Mouse (Mus musculus): Measurements from ENCODE around the gene Bloc1s3. TPM values are rescaled to one million over a fixed set of nuclear protein-coding genes. Genes with fewer than 3 reads are reported as not detected.

The Bloc1s3 gene
- total RNA-seq, 2 experiments from 2014 or later: 2.7 to 2.8 TPM

DNA sequence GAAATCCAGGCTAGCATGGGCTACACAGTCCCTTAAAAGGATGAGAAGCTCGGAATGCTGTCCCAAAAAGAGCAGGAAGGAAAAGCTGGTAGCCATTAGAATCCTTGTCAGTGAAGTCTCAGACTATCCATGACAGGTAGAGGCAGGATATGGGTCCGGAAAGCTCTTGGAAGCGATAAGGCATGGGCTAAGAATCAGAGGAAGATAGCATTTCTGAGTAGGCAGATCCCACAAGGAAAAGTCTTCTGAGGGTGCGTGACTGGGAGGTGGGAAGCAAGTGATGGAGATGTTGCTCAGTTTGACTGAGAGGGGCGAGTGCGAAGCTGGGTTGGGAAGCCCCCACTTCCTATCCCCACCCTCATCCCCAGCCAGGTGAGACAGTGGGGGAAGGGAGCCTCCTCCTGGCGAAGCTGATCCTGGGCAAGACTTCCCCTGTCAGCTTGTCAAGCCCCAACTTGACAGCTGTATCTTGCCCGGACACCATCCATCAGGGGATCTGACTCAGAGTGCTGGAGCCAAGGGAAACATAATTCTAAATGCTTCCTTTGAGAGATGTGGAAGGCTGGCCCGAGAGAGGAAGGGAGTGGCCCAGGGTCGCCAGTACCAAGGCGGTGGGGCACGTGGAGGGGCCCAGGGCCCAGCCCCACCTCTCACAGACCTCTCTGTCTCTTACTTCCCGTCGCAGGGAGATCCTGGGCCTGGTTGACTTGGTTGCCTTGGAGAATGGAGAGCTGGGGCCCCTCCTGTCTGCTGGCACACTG, 30.4 kb downstream of the Bloc1s3 start:
- no peak for DNase-seq

DNA sequence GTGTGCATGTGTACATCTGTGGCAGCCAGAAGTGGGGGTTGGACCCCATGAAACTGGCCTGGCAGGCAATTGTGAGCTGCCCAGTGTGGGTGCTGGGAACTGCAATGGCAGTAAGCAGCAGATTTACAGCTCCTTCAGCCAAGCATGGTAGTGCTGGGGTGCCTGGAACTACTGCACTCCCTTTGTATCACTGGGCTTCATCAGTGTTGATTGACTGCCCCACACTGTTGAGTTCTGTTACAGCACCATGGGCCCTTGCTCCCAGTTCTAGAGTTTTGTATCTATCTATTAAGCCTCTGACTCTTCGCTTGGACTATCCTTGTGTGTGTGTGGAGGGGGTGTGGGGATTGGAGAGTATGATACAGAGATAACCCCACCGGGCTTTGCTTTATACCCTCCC, 31.1 kb downstream of the Bloc1s3 start:
- DNase-seq: no peak

GRCm38 (mm10) chr7:19473875-19474443, 34.2 kb downstream of the Bloc1s3 start:
- DNase-seq: peak; percentile 67 to 82

- peak in 1 of 2 experiments; percentile 53 for DNase-seq
Observed at GRCm38 (mm10) chr7:19472403-19472802, 35.8 kb downstream of the Bloc1s3 start.

- DNase-seq: no peak
Observed at GRCm38 (mm10) chr7:19470308-19470707, 37.9 kb downstream of the Bloc1s3 start.

- DNase-seq: no peak
Observed at GRCm38 (mm10) chr7:19469404-19469803, 38.8 kb downstream of the Bloc1s3 start.

- no peak for DNase-seq
Observed at GRCm38 (mm10) chr7:19468279-19468678, 39.9 kb downstream of the Bloc1s3 start.

GRCm38 (mm10) chr7:19467638-19468037, 40.5 kb downstream of the Bloc1s3 start:
- DNase-seq: no peak

- DNase-seq: no peak
Observed at GRCm38 (mm10) chr7:19466602-19467145, 41.5 kb downstream of the Bloc1s3 start.

DNA sequence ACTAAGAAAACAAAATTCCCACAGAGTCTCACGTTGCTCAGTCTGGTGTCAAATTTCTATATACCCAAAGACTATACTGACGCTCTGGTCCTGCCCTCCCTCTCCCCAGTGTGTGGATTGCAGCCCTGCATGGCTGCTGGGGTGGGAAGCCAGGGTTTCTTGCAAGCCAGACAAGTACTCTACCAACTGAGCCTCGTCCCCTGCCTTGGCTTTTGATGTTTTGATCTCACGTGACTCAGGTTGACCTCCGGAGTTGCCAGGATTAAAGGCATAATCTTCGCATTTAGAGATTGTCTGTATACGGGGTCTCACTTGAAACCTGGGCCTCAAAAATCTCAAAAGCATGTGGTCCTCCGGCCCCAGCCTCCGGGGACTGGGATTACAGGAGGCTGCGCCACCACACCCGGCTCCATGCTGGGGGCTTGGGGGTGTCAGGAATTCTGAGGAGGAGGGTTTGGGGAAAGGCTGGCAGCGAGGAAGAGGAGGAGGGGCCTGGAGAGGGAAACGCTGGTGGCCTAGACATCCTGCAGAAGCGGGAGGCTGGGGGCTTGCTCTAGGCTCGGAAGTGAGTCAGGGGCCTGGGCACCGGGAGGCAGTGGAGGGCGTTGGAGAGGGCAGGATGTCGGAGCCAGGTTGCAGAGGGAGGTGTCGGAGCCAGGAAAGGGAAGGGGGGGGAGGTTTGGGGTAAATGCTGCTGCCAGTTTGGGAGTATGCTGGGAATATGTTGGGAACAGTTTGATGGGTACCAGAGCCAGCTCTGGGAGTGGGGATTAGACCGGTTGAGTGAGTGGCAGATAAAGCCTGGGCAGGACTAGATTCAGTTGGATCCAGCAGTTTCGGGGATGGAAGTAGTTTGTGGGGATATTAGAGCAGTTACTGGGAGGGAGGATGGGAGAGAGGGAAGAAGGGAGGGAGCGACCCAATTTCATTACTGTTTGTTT, 43.5 kb downstream of the Bloc1s3 start:
- DNase-seq: no peak

DNA sequence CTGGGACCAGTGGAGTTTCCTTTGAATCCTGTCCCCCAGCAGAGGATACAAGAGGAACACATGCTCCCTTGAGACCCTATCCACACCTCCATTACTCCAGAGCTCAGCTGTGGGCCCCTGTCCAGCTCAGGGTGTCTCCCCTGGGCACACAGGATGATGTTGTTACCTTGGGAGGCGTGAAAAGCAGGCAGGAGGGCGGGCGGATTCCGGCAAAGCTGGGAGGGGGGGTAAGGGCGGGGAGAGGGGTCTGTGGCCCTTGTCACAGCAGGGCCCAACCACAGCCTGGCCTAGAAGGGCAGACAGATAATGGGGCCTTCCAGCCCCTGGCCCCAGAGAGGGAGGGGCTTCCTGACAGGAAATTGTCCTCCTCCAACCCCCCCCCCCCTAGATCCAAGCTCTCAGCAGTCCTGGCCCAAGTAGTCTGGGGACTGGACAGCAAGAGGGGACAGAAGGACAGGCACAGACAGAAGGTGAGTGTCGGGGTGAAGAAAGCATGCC, 45.2 kb downstream of the Bloc1s3 start, which contains the start of gene Exoc3l2:
Gene Exoc3l2, plus strand, starts transcription at position 448 of the 498 bp plus-strand sequence.
- DNase-seq: no peak

GRCm38 (mm10) chr7:19462443-19462842, 45.7 kb downstream of the Bloc1s3 start:
- DNase-seq: no peak

GRCm38 (mm10) chr7:19461488-19461887, 46.7 kb downstream of the Bloc1s3 start:
- peak; percentile 76 to 92 for DNase-seq

DNA sequence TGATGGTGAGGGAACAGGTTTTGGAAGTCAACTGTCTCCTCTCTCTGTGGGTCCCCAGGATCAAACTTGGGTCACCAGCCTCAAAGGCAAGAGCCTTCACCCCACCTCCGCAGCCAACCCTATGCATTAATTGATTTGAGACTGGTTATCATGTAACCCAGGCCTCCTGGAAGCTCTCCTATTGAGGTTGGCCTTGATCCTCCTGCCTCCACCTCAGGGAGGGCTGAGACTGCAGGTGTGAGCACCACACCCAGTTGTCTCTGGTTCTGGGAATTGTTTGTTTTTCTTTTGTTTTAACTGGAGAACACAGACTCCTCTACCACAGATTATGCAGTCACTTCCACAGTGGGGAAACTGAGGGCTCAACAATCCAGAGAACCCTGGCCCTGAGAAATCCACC, 47.7 kb downstream of the Bloc1s3 start:
- no peak for DNase-seq

- no peak for DNase-seq
Observed at GRCm38 (mm10) chr7:19459144-19459870, 48.9 kb downstream of the Bloc1s3 start.

DNA sequence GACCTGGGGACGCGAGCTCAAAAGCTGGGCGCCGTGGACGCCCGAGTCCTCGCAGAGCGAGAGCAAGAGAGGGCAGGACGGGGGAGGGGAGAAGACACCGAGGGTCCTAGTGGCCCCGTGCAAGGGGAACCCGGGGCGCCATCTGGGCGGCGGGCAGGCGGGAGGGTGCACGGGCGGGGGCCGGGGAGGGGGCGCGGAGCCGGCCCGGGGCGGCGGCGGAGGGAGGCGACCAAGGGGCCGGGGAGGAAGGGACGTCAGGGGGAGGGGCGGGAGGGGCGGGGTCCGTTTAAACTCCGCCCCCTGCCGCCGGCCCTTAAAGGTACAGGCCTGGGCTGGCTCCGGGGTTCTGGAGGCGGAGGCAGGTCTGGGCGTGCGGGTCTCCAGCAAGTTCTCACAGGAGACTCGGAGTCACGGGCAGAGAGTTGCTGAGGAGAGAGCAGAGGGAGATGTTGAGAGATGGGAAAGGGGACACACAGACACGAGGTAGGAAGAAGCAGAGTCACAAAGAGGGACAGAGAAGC, 49.5 kb downstream of the Bloc1s3 start, which contains the start of gene Mark4:
Gene Mark4, minus strand, starts transcription at position 231 of the 521 bp plus-strand sequence.
- peak; percentile 85 to 86 for DNase-seq

DNA sequence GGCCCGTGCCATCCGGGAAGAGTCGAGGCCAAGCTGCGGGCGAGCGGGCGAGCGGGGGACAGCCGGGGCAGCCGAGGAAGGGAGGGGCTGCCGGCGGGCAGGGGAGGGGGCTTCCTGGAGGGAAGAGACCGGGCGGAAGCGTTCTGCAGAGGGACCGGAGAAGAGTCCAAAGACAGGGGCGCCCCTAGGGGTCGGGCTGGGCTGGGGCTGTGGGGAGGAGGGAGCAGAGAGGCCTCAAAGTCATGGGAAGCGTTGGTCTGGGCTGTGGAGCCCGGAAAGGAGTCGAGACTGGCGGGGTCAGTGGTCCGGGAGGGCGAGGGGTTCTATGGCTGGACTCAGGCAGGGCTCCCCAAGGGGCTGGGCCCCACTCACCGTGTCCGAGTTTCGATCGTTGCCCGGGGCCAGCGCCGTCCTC, 50.1 kb downstream of the Bloc1s3 start:
- DNase-seq: peak; percentile 52 to 66

DNA sequence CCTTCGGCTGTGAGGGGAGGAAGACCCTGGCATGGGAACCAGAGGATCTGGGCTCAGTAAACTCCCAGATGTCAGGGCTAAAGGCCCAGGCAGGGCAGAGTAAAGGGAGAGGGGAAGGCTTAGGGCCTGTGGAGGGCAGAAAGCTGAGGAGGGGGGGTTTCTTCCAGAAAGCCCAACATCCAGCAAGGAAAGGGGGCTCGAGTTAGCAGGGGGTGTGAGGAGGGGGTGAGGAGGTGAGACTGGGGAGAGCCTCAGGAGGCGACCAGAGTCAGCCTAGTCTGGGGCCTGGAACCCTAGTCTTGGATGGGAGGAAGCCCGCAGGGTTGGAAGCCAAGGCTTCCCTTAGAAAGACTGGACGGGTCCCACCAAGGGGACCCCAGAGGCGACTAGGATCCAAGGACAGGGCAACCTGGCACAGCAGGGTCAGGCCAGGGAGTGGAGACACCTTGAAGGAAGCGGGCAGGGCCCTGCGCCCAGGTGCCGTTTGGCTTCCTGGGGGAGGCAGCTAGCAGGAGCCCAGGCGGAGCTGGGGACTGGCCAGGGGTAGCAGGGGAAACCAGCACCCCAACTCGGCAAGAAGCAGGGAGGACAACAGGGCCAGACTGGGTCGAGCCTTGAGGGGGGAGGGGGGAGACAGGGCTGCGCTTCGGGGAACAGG, 50.6 kb downstream of the Bloc1s3 start:
- DNase-seq: no peak

- DNase-seq: no peak
Observed at GRCm38 (mm10) chr7:19456628-19457027, 51.5 kb downstream of the Bloc1s3 start.

GRCm38 (mm10) chr7:19455819-19456495, 52.2 kb downstream of the Bloc1s3 start:
- no peak for DNase-seq
